Mouse (Mus musculus): Measurements from ENCODE around the gene Neurl2. TPM values are rescaled to one million over a fixed set of nuclear protein-coding genes. Genes with fewer than 3 reads are reported as not detected.
"Not testable (repeated sequence)": the region's sequence is repeated elsewhere in the genome, so short reads cannot be mapped to it uniquely, and the experiment has no call there.

Neurl2 gene
- 6.7 and 7.4 TPM in 2 replicates for polyA plus RNA-seq (2016; fragmentation: Nextera tagmentation; extraction: Ambion mirVana)

DNA sequence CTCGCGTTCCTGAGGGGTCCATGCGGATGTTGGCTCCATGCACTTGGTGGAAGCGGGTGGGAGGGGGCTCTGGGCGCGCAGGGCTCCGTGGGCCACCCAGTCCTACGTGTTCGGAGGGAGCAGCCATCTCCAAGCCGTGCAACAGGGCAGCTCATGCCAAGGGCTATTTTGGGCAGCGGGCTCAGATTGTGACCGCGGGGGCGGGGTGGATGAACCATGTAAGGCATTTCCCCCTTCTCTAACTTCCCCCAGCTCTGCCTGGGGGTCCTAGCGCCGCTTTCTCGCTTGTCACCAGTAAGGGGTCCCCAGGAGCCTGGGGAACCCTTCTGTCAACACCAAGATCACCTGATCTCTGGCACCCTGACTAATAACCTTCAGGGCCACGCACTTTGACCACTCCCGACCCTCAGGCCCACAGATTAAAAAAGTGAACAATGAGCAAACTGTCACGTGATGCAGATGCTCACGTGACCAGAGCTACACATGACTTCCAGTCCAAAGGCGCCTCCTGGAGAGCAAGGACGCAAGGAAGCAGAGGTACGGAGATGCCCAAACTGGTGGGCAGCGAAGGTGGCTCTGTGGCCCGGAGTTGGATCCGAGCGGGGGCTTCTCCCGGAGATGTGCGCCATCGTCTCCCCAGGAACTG is at the start of gene Neurl2:
TSS of gene Neurl2 (minus strand) at position 143 of the 646 bp plus-strand sequence.
- peak within 1 kb of the TSS; percentile 59 for H3K4me3 ChIP-seq
- peak; percentile 61; the same call in 1 of the 2 replicates for ATAC-seq (ENCODE audit: insufficient number of reproducible peaks, insufficient read depth, low FRiP score, low TSS enrichment)
- H3K9ac ChIP-seq: peak within 1 kb of the TSS; percentile 72
- under 1% methylated on average over 31 of the region's 31 CpGs for WGBS
- no peaks in the 10 kb centered on the region for H3K9me3 ChIP-seq
- peak within 1 kb of the TSS; percentile 72 for H3K27ac ChIP-seq
- no peaks in the 10 kb centered on the region for H3K27me3 ChIP-seq
- H3K36me3 ChIP-seq: peaks cover 28% of the 10 kb centered on the region
- H3K4me1 ChIP-seq: peaks cover 10% of the 10 kb centered on the region; the same call in 1 of the 2 replicates
- H3K4me2 ChIP-seq (replicated peaks): peak within 1 kb of the TSS; percentile 94

DNA sequence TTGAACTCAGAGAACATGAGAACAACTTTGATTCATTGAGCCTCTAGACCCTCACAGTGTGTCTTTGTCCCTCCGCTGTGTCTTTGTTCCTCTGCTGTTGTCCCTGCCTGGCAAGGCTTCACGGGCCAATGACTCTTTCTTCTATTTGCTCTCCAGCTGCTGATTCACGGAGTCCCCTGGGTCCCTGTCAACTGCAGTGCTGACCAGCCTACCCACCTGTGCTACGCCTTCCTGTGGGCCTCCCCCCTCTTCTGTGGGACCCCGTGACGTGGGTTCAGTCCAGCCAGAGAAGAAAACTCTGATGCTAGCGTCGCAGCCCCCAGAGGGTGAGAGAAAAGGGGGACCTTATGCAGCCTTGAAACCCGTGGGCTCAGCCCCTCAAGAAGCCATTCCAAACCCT is 49.4 kb upstream of the Neurl2 start:
- Histone ChIP-seq H3K4me3 (no peak overlapping the region), H3K9ac (no peak overlapping the region), H3K4me2 (replicated peaks) (no peak overlapping the region), H3K4me1 (peaks cover 11% of the 10 kb centered on the region), H3K9me3 (no peaks in the 10 kb centered on the region), H3K27me3 (no peaks in the 10 kb centered on the region), H3K36me3 (peaks cover 49% of the 10 kb centered on the region), H3K27ac (0 out of 2 replicates have a peak overlapping the region, but pooled peaks have one; percentile 26)
- WGBS: 75% methylated on average over 9 of the region's 9 CpGs
- ATAC-seq (ENCODE audit: insufficient number of reproducible peaks, insufficient read depth, low FRiP score, low TSS enrichment): no peak

DNA sequence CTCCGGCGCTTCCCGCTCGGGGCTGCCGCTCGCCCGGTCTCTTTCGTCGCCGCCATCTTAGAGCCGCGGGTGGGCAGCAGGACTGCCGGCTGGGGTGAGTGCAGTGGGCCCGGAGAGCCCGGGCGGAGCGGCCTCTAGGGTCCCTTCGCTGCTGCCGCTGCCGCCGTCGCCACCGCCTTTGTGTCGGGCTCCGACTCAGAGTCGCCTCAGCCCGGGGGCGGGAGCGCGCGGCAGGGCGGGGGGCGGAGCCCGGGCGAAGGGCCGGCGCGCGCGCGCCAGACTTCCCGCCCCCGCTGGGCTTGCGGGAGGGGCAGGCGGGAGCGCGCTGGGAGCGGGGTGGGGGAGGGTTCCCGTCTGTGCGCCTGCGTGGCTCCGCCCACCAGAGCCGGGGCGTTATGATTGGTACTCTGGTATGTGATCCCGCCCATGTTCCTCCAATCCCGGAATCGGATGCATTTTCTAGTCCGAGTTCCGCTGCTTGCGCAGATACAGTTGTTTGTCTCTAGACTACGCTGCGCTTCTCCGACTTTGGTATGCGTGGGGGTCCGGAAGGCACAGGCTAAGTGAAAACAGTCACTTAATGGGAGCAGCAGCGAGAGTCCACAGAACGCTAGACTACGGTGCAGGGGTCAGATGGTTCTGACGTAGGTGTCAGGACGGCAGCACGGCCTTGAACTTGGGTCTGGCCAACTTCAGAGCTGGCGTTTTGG is 46.5 kb upstream of the Neurl2 start:
- H3K9me3 ChIP-seq: no peaks in the 10 kb centered on the region
- no peaks in the 10 kb centered on the region for H3K27me3 ChIP-seq
- H3K9ac ChIP-seq: peak overlapping the region; percentile 99
- H3K4me2 ChIP-seq (replicated peaks): peak overlapping the region; percentile 85
- peak overlapping the region; percentile 85 for H3K4me3 ChIP-seq
- peaks cover 16% of the 10 kb centered on the region for H3K4me1 ChIP-seq
- H3K36me3 ChIP-seq: peaks cover 24% of the 10 kb centered on the region
- peak; percentile 77 for ATAC-seq (ENCODE audit: insufficient number of reproducible peaks, insufficient read depth, low FRiP score, low TSS enrichment)
- under 1% methylated on average over 70 of the region's 72 CpGs for WGBS
- peak overlapping the region; percentile 100 for H3K27ac ChIP-seq

DNA sequence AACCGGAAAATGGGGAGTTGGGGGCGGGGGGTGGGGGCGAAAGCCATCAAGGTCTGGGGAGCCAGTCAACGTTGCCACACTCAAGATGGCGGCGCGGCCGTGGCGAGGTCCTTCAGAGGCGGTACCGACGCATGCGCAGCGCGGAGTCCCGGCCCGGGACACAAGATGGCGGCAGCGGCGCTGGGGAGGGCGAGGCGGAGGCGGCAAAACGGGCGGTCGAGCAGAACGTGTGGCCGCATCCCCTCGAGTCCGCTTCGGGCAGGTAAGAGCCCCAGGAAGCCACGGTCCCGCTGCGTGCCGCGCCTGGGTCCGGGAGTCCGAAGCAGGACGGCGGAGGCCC is 45.9 kb upstream of the Neurl2 start, which contains the start of gene Pcif1:
TSS of gene Pcif1 (plus strand) at position 77 of the 340 bp plus-strand sequence.
- H3K4me3 ChIP-seq: peak within 1 kb of the TSS; percentile 85
- WGBS: under 1% methylated on average over 34 of the region's 40 CpGs
- peaks cover 21% of the 10 kb centered on the region for H3K4me1 ChIP-seq
- H3K4me2 ChIP-seq (replicated peaks): peak within 1 kb of the TSS; percentile 85
- peak; percentile 67 for ATAC-seq (ENCODE audit: insufficient number of reproducible peaks, insufficient read depth, low FRiP score, low TSS enrichment)
- H3K27ac ChIP-seq: peak within 1 kb of the TSS; percentile 100
- no peaks in the 10 kb centered on the region for H3K27me3 ChIP-seq
- H3K9ac ChIP-seq: peak within 1 kb of the TSS; percentile 99
- H3K9me3 ChIP-seq: no peaks in the 10 kb centered on the region
- H3K36me3 ChIP-seq: peaks cover 20% of the 10 kb centered on the region

DNA sequence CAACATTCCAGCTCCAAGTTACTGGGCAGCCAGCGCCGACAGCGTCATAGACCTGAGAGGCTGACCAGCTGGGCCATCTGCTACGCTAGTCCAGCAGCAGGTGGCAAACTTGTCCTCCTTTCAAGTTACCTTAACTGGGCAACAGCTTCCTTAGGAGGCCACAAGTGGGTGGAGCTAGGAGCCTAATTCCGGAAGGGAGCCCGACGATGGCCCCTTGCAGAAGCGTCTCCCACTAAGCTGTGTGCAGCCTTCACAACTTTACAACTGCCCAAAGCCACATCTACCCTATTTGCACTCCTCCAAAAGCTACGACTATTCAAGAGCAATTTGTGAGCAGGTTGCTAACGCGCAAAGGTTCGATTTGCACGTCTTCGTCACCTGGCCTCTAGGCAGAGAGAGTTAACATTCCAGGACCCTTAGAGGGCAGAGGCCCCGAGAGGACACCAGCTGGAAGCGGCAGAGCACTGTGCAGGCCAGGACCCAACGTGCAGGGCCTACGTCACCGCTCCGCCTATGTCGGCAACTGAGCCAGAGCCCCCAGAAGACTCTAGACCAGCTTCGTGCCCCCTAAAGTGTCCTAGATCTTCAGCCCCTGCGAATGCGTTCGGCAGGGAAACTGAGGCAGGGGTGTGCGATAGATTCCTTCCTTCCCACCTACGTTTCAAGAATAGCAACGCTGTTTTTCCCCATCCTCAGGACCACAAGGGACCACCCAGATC is 45.4 kb upstream of the Neurl2 start:
- peaks cover 24% of the 10 kb centered on the region for H3K4me1 ChIP-seq
- H3K9me3 ChIP-seq: no peaks in the 10 kb centered on the region
- H3K9ac ChIP-seq: peak overlapping the region; percentile 99
- H3K4me3 ChIP-seq: peak overlapping the region; percentile 85
- peaks cover 15% of the 10 kb centered on the region for H3K36me3 ChIP-seq
- ATAC-seq (ENCODE audit: insufficient number of reproducible peaks, insufficient read depth, low FRiP score, low TSS enrichment): peak; percentile 35; the same call in 1 of the 2 replicates
- no peaks in the 10 kb centered on the region for H3K27me3 ChIP-seq
- WGBS: 3% methylated on average over 28 of the region's 28 CpGs
- H3K4me2 ChIP-seq (replicated peaks): peak overlapping the region; percentile 85
- peak overlapping the region; percentile 100 for H3K27ac ChIP-seq

DNA sequence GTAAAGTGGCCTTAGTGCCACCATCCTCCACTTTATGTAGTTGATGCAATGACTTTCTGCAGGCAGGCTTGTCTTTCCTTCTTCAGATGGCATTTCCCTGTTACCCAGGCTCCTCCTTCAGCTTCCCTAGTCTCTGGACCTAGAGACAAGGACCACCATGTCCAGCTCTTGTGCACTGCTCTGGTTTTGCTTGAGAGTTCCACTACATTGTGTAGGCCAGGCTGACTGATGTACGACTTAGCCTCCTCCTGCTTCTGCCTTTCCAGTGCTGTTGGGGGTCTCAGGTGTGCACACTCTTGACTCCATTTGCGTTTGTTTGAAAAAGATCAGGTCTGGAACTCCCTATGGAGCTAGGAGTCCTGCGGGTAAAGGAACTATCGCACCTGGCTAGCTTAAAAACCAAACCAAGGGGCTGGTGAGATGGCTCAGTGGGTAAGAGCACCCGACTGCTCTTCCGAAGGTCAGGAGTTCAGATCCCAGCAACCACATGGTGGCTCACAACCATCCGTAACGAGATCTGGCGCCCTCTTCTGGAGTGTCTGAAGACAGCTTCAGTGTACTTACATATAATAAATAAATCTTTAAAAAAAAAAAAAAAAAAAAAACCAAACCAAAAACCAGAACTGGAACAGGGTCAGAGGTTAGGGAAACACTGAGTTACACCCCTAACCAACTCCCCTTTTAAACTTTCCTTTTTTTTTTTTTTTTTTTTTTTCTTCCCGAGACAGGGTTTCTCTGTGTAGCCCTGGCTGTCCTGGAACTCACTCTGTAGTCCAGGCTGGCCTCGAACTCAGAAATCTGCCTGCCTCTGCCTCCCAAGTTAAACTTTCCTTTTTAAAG is 44.3 kb upstream of the Neurl2 start:
- WGBS: 75% methylated on average over 11 of the region's 11 CpGs
- Histone ChIP-seq H3K4me1 (peaks cover 22% of the 10 kb centered on the region), H3K4me2 (replicated peaks) (peak overlapping the region; percentile 85), H3K4me3 (peak overlapping the region; percentile 85; the same call in 1 of the 2 replicates)
- not testable (repeated sequence) for H3K9me3 ChIP-seq; ATAC-seq (ENCODE audit: insufficient number of reproducible peaks, insufficient read depth, low FRiP score, low TSS enrichment); H3K9ac ChIP-seq; H3K27me3 ChIP-seq; H3K27ac ChIP-seq; H3K36me3 ChIP-seq

DNA sequence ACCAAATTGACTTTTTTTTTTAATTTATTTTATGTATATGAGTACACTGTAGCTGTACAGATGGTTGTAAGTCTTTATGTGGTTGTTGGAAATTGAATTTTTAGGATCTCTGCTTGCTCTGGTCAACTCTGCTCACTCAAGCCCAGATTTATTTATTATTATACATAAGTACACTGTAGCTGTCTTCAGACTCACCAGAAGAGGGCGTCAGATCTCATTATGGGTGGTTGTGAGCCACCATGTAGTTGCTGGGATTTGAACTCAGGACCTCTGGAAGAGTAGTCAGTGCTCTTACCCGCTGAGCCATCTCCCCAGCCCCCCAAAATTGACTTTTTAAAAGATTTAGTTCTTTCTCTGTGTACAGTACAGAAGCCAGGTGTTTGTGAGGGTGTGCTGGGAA is 42.4 kb upstream of the Neurl2 start:
- H3K4me1 ChIP-seq: peaks cover 19% of the 10 kb centered on the region
- not testable (repeated sequence) for H3K4me2 ChIP-seq (replicated peaks); H3K27me3 ChIP-seq; ATAC-seq (ENCODE audit: insufficient number of reproducible peaks, insufficient read depth, low FRiP score, low TSS enrichment); H3K27ac ChIP-seq; H3K9ac ChIP-seq; H3K4me3 ChIP-seq; H3K36me3 ChIP-seq; H3K9me3 ChIP-seq
- WGBS: 44% methylated on average over 2 of the region's 2 CpGs

DNA sequence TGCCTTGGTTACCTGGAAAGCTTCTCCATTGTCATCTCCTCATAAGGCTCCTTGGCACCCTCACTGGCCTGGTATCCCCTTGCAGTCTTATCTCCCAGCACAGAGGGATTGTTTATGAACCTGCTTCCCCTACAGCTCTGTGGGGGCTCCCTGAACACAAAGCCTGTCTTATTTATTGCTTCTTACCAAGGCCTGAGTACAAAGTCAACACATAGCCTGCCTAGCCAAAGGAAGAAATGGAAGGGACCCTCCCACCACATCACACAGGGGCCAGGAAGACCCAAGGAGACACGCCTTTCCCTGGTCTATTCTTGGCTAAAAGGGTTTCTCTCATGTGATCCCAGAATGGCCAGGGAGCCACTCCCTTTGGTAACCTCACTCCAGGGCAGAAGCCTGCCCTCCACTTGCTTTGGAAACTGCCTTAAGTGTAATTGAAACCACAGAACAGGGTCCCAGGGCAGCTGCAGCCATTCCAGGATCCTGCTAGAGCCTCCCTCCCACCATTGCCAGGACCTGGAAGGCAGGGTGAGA is 41.0 kb upstream of the Neurl2 start:
- Histone ChIP-seq H3K36me3 (0 out of 2 replicates have a peak, but pooled peaks cover 5% of the 10 kb centered on the region), H3K4me1 (peaks cover 14% of the 10 kb centered on the region), H3K9me3 (no peaks in the 10 kb centered on the region), H3K4me2 (replicated peaks) (no peak overlapping the region), H3K4me3 (no peak overlapping the region), H3K9ac (no peak overlapping the region), H3K27ac (peak overlapping the region; percentile 78; the same call in 1 of the 2 replicates), H3K27me3 (no peaks in the 10 kb centered on the region)
- no peak for ATAC-seq (ENCODE audit: insufficient number of reproducible peaks, insufficient read depth, low FRiP score, low TSS enrichment)
- 25% methylated on average over 1 of the region's 1 CpGs for WGBS

DNA sequence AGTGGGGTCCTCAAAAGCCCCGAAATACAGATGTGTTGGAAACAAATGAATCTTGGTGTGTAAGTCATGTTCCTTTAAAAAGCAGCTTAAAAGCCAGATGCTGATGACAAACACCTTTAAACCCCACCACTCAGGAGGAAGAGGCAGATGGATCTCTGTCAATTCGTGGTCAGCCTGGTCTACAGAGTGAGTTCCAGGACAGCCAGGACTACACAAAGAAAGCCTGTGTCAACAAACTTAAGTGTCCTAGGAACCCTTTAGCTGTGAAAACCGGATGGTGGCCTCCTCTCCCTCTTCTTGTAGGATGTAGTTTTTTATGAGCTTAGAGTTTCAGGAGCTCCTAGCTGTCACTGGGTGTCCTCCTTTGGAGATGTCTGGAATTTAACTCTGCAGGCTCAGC is 40.4 kb upstream of the Neurl2 start:
- Histone ChIP-seq H3K9me3 (no peaks in the 10 kb centered on the region), H3K4me1 (peaks cover 14% of the 10 kb centered on the region), H3K9ac (no peak overlapping the region), H3K27me3 (no peaks in the 10 kb centered on the region), H3K4me3 (no peak overlapping the region), H3K36me3 (0 out of 2 replicates have a peak, but pooled peaks cover 5% of the 10 kb centered on the region), H3K4me2 (replicated peaks) (no peak overlapping the region), H3K27ac (peak overlapping the region; percentile 78; the same call in 1 of the 2 replicates)
- WGBS: 68% methylated on average over 3 of the region's 3 CpGs
- no peak for ATAC-seq (ENCODE audit: insufficient number of reproducible peaks, insufficient read depth, low FRiP score, low TSS enrichment)

DNA sequence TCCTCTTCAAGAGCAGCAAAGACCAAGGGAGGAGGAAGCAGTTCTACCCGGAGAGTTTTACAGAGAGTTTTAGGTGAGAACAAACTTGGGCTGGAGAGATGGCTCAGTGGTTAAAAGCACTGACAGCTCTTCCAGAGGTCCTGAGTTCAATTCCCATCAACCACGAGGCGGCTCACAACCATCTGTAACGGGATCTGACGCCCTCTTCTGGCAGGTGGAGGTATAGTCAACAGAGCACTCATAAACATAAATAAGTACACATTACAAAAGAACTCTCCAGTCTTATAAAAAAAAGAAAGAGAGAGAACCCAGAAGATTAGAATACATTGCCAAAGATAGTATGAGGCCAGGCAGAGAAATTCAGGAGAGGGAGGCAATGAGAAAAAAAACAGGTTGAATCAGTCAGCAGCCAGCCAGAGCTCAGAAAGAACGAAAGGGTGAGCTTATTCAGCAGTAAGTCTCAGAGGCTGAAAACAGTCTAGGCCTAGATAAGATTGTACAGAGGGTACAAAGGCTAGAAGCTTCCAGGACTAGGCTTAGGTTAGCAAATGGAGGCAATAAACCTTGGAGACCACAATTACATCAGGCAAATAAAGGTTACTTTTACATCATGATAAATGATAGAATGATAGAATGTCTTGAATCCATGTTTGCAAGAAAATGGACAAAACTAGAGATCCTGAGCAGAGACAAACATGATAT is 38.5 kb upstream of the Neurl2 start:
- no peak overlapping the region for H3K4me2 ChIP-seq (replicated peaks)
- 54% methylated on average over 6 of the region's 6 CpGs for WGBS
- H3K27me3 ChIP-seq: no peaks in the 10 kb centered on the region
- H3K9ac ChIP-seq: no peak overlapping the region
- no peaks in the 10 kb centered on the region for H3K36me3 ChIP-seq
- no peaks in the 10 kb centered on the region for H3K9me3 ChIP-seq
- H3K4me3 ChIP-seq: no peak overlapping the region
- no peak overlapping the region for H3K27ac ChIP-seq
- peaks cover 14% of the 10 kb centered on the region for H3K4me1 ChIP-seq
- ATAC-seq (ENCODE audit: insufficient number of reproducible peaks, insufficient read depth, low FRiP score, low TSS enrichment): no peak

Data from embryonic facial prominence, embryonic 12.5 days (tissue).